Mouse (Mus musculus) G1E (cell line): ENCODE data around the gene Azin2. TPM values are rescaled to one million over a fixed set of nuclear protein-coding genes. Genes with fewer than 3 reads are reported as not detected.

Experiments used
- ATAC-seq: 2 replicates; pipeline ENCODE4 v1.8.0; 2016; ENCODE audit warnings: mild to moderate bottlenecking; ENCODE audit not compliant: insufficient number of reproducible peaks, poor library complexity, low FRiP score, severe bottlenecking; ENCODE audit errors: extremely low read depth
- DNase-seq: peaks from one replicate; pipeline ENCODE4 v3.0.0; 2012; ENCODE audit warnings: low spot score
- H3K27me3 ChIP-seq: 2 replicates; pipeline ENCODE4 v1.6.1; 2012; ENCODE audit warnings: mild to moderate bottlenecking, low read length, inconsistent platforms; ENCODE audit not compliant: insufficient read depth
- H3K36me3 ChIP-seq: replicated peaks from 2 replicates; pipeline ENCODE3; 2012; ENCODE audit warnings: mild to moderate bottlenecking, inconsistent platforms
- H3K4me1 ChIP-seq: 2 replicates; pipeline ENCODE4 v1.6.1; 2012; ENCODE audit warnings: low read depth, low read length, inconsistent platforms, mixed read lengths; ENCODE audit not compliant: insufficient read depth
- H3K4me3 ChIP-seq: 2 replicates; pipeline ENCODE4 v1.5.1; 2012; ENCODE audit warnings: low read depth, mild to moderate bottlenecking, inconsistent platforms, low read length, moderate library complexity, mixed read lengths
- H3K9me3 ChIP-seq: replicated peaks from 2 replicates; pipeline ENCODE4 v1.6.1; 2012; ENCODE audit warnings: inconsistent platforms
- CTCF ChIP-seq: IDR thresholded peaks from 2 replicates; pipeline ENCODE4 v1.5.1; 2012; ENCODE audit warnings: low read depth, low read length, inconsistent platforms, mixed read lengths
- GATA1 ChIP-seq: IDR thresholded peaks from 2 replicates; pipeline ENCODE4 v1.6.1; 2012; ENCODE audit warnings: borderline replicate concordance, low read length, inconsistent platforms, mixed read lengths
- GATA2 ChIP-seq: IDR thresholded peaks from 2 replicates; pipeline ENCODE4 v1.6.1; 2012; ENCODE audit warnings: low read depth, low read length, inconsistent platforms, borderline replicate concordance
- POLR2AphosphoS5 ChIP-seq: IDR thresholded peaks from 2 replicates; pipeline ENCODE4 v1.6.1; 2012; ENCODE audit warnings: low read depth, low read length, inconsistent platforms; ENCODE audit not compliant: insufficient replicate concordance
- TAL1 ChIP-seq: conservative IDR thresholded peaks from 2 replicates; pipeline ENCODE4 v1.6.1; 2012; ENCODE audit warnings: low read depth, low read length, inconsistent platforms, mixed read lengths
- polyA plus RNA-seq: library from polyadenylated mRNA; stranded (reverse); fragments of >175 nt; gene quantifications from 2 replicates; pipeline ENCODE4 v1.2.3, GENCODE M21; 2012
- total RNA-seq, 2 experiments: library from RNA; stranded (forward) in 1 of 2; stranded (reverse) in 1 of 2; fragments of 200-1000 nt in 1 of 2; fragments of >200 nt in 1 of 2; fragmentation: Nextera tagmentation in 1 of 2; gene quantifications; 2 replicates each; pipeline ENCODE4 v1.2.3; 2014 to 2017

Azin2 gene
- total and polyA plus RNA-seq, 3 experiments, result not detected

- no peak for DNase-seq
- Histone ChIP-seq H3K27me3 (peaks cover 3% of the 10 kb centered on the region; the same call in 1 of the 2 replicates), H3K9me3 (no peaks in the 10 kb centered on the region), H3K4me1 (peaks cover 14% of the 10 kb centered on the region), H3K36me3 (no peaks in the 10 kb centered on the region), H3K4me3 (no peak overlapping the region)
- TF ChIP-seq GATA2 (no peak), POLR2AphosphoS5 (no peak), GATA1 (no peak), TAL1 (no peak), CTCF (no peak)
- no peak for ATAC-seq
Observed at GRCm38 (mm10) chr4:128974677-128975076, 12.4 kb upstream of the Azin2 start.

- peaks cover 14% of the 10 kb centered on the region for H3K4me1 ChIP-seq
- TF ChIP-seq POLR2AphosphoS5 (no peak), GATA1 (no peak), GATA2 (no peak), TAL1 (no peak), CTCF (peak; percentile 40; the same call in 1 of the 2 replicates)
- no peaks in the 10 kb centered on the region for H3K36me3 ChIP-seq
- ATAC-seq, result peak; percentile 22; the same call in 1 of the 2 replicates
- peaks cover 7% of the 10 kb centered on the region; the same call in 1 of the 2 replicates for H3K27me3 ChIP-seq
- H3K9me3 ChIP-seq, result no peaks in the 10 kb centered on the region
- no peak overlapping the region for H3K4me3 ChIP-seq
- peak; percentile 45 for DNase-seq
Observed at GRCm38 (mm10) chr4:128971065-128971694, 8.9 kb upstream of the Azin2 start.

GRCm38 (mm10) chr4:128970417-128970807 lies 8.2 kb upstream of the Azin2 start:
- no peaks in the 10 kb centered on the region for H3K36me3 ChIP-seq
- H3K9me3 ChIP-seq, result no peaks in the 10 kb centered on the region
- no peak overlapping the region for H3K4me3 ChIP-seq
- peaks cover 7% of the 10 kb centered on the region; the same call in 1 of the 2 replicates for H3K27me3 ChIP-seq
- H3K4me1 ChIP-seq, result peaks cover 14% of the 10 kb centered on the region
- no peak for TF ChIP-seq GATA2
- TF ChIP-seq POLR2AphosphoS5, result no peak
- TF ChIP-seq GATA1, result no peak
- TF ChIP-seq TAL1, result no peak
- no peak for TF ChIP-seq CTCF
- DNase-seq, result no peak
- no peak for ATAC-seq

- no peak for ATAC-seq
- peaks cover 8% of the 10 kb centered on the region for H3K27me3 ChIP-seq
Observed at GRCm38 (mm10) chr4:128969607-128970416, 7.6 kb upstream of the Azin2 start.

GRCm38 (mm10) chr4:128969081-128969480 lies 6.8 kb upstream of the Azin2 start:
- Histone ChIP-seq H3K27me3 (peaks cover 12% of the 10 kb centered on the region), H3K36me3 (no peaks in the 10 kb centered on the region), H3K9me3 (no peaks in the 10 kb centered on the region), H3K4me3 (no peak overlapping the region), H3K4me1 (peaks cover 10% of the 10 kb centered on the region)
- DNase-seq (no peak), ATAC-seq (no peak)
- TF ChIP-seq GATA1, result no peak

More at GRCm38 (mm10) chr4:128969607-128970416, 7.6 kb upstream of the Azin2 start:
- no peak for TF ChIP-seq POLR2AphosphoS5
- no peak for TF ChIP-seq TAL1
- no peak for TF ChIP-seq GATA1
- TF ChIP-seq CTCF, result no peak
- no peak for TF ChIP-seq GATA2
- Histone ChIP-seq H3K4me3 (no peak overlapping the region), H3K4me1 (peaks cover 14% of the 10 kb centered on the region), H3K36me3 (no peaks in the 10 kb centered on the region), H3K9me3 (no peaks in the 10 kb centered on the region)
- DNase-seq, result no peak

- Histone ChIP-seq H3K36me3 (no peaks in the 10 kb centered on the region), H3K27me3 (peaks cover 23% of the 10 kb centered on the region), H3K9me3 (no peaks in the 10 kb centered on the region), H3K4me3 (no peak overlapping the region), H3K4me1 (peaks cover 6% of the 10 kb centered on the region; the same call in 1 of the 2 replicates)
- TF ChIP-seq GATA2, result no peak
- TF ChIP-seq POLR2AphosphoS5, result no peak
- no peak for TF ChIP-seq TAL1
- no peak for TF ChIP-seq CTCF
- TF ChIP-seq GATA1, result no peak
- DNase-seq, result no peak
- ATAC-seq, result no peak
Observed at GRCm38 (mm10) chr4:128966751-128967150, 4.5 kb upstream of the Azin2 start.
